Mouse (Mus musculus) ES-Bruce4 (cell line): ENCODE results near the gene Lef1. TPM values are rescaled to one million over a fixed set of nuclear protein-coding genes. Genes with fewer than 3 reads are reported as not detected.

Experiments used
- H3K27ac ChIP-seq: 2 replicates; pipeline ENCODE4 v1.5.1; 2012; ENCODE audit warnings: low read length, inconsistent platforms; ENCODE audit not compliant: insufficient read depth
- H3K27me3 ChIP-seq: 2 replicates; pipeline ENCODE4 v1.6.1; 2012; ENCODE audit warnings: mild to moderate bottlenecking, low read length, inconsistent platforms; ENCODE audit not compliant: control insufficient read depth, poor library complexity, insufficient read depth, severe bottlenecking
- H3K36me3 ChIP-seq: 2 replicates; pipeline ENCODE4 v1.6.1; 2012; ENCODE audit warnings: inconsistent platforms, mild to moderate bottlenecking, low read length, moderate library complexity; ENCODE audit not compliant: control insufficient read depth, poor library complexity, insufficient read depth, severe bottlenecking
- H3K4me1 ChIP-seq: one replicate; pipeline ENCODE4 v1.8.1; 2011; ENCODE audit warnings: low read length; ENCODE audit not compliant: control insufficient read depth, insufficient read depth
- H3K4me3 ChIP-seq: 2 replicates; pipeline ENCODE4 v1.5.1; 2011; ENCODE audit warnings: low read depth, mild to moderate bottlenecking, low read length
- H3K9ac ChIP-seq: 2 replicates; pipeline ENCODE4 v1.6.1; 2012; ENCODE audit warnings: low read depth, mild to moderate bottlenecking, inconsistent platforms; ENCODE audit not compliant: poor library complexity, severe bottlenecking
- H3K9me3 ChIP-seq: replicated peaks from 2 replicates; pipeline ENCODE4 v1.6.1; 2012; ENCODE audit warnings: mild to moderate bottlenecking, low read length, inconsistent platforms; ENCODE audit not compliant: control insufficient read depth, poor library complexity, insufficient read depth, severe bottlenecking
- CTCF ChIP-seq: IDR thresholded peaks from one replicate; pipeline ENCODE4 v1.8.1; 2011; ENCODE audit warnings: low read depth, low read length
- EP300 ChIP-seq: IDR thresholded peaks from 2 replicates; pipeline ENCODE4 v1.6.1; 2011; ENCODE audit warnings: low read depth, low read length; ENCODE audit not compliant: insufficient read depth
- POLR2A ChIP-seq: IDR thresholded peaks from one replicate; pipeline ENCODE4 v1.8.1; 2011; ENCODE audit warnings: low read length; ENCODE audit not compliant: insufficient read depth
- polyA plus RNA-seq: library from polyadenylated mRNA; stranded (reverse); fragments of >200 nt; gene quantifications from 2 replicates; pipeline ENCODE4 v1.2.4, GENCODE M21; 2011; ENCODE audit warnings: low read depth; ENCODE audit not compliant: missing spikeins, insufficient read depth, insufficient read length

The Lef1 gene
- polyA plus RNA-seq, 1 experiment = 3.4 TPM

DNA sequence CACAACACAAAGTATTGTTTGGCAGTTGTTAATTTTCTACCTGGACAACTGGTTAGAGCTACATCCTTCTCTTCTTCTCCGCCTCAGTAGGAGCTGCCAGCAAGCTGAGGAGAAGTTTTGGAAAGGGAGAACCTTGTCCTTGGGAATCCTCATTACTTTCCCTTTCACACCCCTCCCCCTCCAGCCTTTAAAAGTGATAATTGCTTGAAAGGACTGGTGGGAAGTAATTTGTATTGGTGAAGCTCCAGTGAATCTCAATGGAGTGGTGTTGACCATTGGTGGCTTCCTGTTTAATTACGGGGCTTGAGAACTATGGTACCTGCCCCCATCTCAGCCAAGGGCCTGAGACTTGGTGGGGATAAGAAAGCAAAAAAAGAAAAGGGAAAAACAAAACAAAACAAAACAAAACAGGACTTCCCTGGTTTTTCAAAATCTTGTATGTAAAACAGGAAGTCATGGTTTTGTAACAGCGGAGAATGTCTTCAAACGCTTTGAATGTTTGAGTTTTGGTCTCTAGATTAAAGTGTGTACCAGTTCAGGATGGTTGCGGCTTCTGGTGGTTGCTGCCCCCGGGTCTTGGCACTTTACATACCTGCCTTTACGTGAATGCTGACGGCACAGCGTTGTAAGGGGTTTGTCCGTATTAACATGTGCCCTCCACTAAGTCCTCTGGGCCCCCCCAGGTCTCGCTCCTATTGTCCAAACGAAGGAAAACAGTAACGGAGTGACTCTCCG lies 49.8 kb downstream of the Lef1 start:
- H3K27me3 ChIP-seq = no peaks in the 10 kb centered on the region
- H3K4me3 ChIP-seq = no peak overlapping the region
- TF ChIP-seq EP300 (no peak), CTCF (no peak), POLR2A (no peak)
- no peaks in the 10 kb centered on the region for H3K9me3 ChIP-seq
- H3K36me3 ChIP-seq = no peaks in the 10 kb centered on the region
- H3K9ac ChIP-seq = no peak overlapping the region
- no peaks in the 10 kb centered on the region for H3K4me1 ChIP-seq
- no peak overlapping the region for H3K27ac ChIP-seq

DNA sequence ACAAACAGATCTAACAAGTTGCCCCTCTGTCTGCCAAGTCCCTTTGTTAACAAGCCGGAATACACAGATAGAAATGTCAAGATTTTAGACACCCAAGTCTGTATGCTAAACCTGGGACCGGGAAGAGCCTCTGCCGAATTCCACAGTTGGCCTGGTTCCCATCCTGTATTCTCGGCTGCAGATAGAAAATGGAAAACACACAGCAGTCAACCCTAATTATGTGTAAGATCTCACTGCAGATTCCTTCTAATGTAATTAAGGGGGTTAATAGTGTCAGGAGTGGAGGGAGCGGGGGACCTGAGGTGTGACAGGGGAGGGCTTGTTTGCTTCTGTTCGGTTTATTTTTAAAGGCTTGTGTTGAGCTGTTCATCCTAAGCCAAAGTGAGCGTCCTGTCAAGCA lies 50.6 kb downstream of the Lef1 start:
- H3K4me1 ChIP-seq = no peaks in the 10 kb centered on the region
- no peak overlapping the region for H3K4me3 ChIP-seq
- no peaks in the 10 kb centered on the region for H3K9me3 ChIP-seq
- H3K27ac ChIP-seq = no peak overlapping the region
- H3K9ac ChIP-seq = no peak overlapping the region
- no peak for TF ChIP-seq CTCF
- no peak for TF ChIP-seq EP300
- TF ChIP-seq POLR2A = no peak
- H3K27me3 ChIP-seq = no peaks in the 10 kb centered on the region
- no peaks in the 10 kb centered on the region for H3K36me3 ChIP-seq

- TF ChIP-seq POLR2A = no peak
- TF ChIP-seq CTCF = no peak
- TF ChIP-seq EP300 = no peak
- Histone ChIP-seq H3K9ac (no peak overlapping the region), H3K36me3 (no peaks in the 10 kb centered on the region), H3K27ac (no peak overlapping the region), H3K4me3 (no peak overlapping the region), H3K4me1 (no peaks in the 10 kb centered on the region), H3K27me3 (no peaks in the 10 kb centered on the region; the same call in 1 of the 2 replicates), H3K9me3 (peaks cover 6% of the 10 kb centered on the region)
Measured at GRCm38 (mm10) chr3:131167731-131168130, 57.5 kb downstream of the Lef1 start.

GRCm38 (mm10) chr3:131169161-131169560 lies 58.9 kb downstream of the Lef1 start:
- H3K36me3 ChIP-seq = no peaks in the 10 kb centered on the region

GRCm38 (mm10) chr3:131170099-131170643 lies 59.9 kb downstream of the Lef1 start:
- no peaks in the 10 kb centered on the region; the same call in 1 of the 2 replicates for H3K27me3 ChIP-seq
- H3K27ac ChIP-seq = no peak overlapping the region
- H3K9me3 ChIP-seq = peaks cover 6% of the 10 kb centered on the region
- H3K36me3 ChIP-seq = no peaks in the 10 kb centered on the region
- no peak overlapping the region for H3K9ac ChIP-seq
- no peaks in the 10 kb centered on the region for H3K4me1 ChIP-seq
- TF ChIP-seq EP300 (no peak), CTCF (no peak), POLR2A (no peak)
- no peak overlapping the region for H3K4me3 ChIP-seq

More at GRCm38 (mm10) chr3:131169161-131169560, 58.9 kb downstream of the Lef1 start:
- no peak overlapping the region for H3K9ac ChIP-seq
- no peaks in the 10 kb centered on the region for H3K4me1 ChIP-seq
- H3K9me3 ChIP-seq = peaks cover 6% of the 10 kb centered on the region
- no peak overlapping the region for H3K27ac ChIP-seq
- TF ChIP-seq POLR2A (no peak), CTCF (no peak), EP300 (no peak)
- no peak overlapping the region for H3K4me3 ChIP-seq
- H3K27me3 ChIP-seq = no peaks in the 10 kb centered on the region; the same call in 1 of the 2 replicates
